Mouse (Mus musculus) lung, postnatal 0 days (tissue): Measurements from ENCODE around the gene Phldb2.

ENCODE experiments used
- CTCF ChIP-seq: IDR thresholded peaks from 2 replicates; pipeline ENCODE4 v1.5.1; 2016; ENCODE audit warnings: antibody characterized with exemption, mild to moderate bottlenecking
- EP300 ChIP-seq: IDR thresholded peaks from 2 replicates; pipeline ENCODE4 v1.6.1; 2016; ENCODE audit warnings: antibody characterized with exemption, mild to moderate bottlenecking, control low read depth

DNA sequence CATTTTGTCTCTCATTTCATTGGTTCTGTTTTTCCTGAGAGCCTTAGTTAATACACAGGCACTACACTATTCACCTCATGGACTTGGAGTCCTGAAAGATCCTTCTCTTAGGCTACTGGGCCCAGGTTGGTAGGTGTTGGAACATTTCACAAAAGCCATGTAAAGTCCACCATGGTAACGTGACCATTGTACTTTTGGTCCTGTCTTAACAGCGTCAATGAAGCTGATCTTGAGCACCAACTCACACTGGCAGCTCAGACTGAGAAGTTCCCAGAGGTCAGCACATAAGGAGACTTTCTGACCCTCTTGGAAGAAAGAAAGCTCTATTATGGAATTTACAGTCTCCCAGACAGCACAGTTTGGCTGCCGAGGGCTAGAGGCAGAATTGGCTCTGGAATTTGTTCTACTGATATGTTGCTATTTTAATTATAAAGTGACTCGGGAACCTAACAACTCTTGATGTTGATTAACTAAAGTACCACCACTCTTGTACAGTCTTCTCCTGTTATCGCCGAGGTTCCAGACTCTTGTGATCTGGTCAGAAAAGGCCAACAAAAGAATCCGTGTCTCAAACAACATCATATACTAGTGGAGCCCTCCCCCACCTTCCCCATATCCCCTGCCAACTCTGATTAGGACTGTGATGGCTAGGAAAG lies 72.1 kb downstream of the Phldb2 start:
- TF ChIP-seq CTCF (no peak), EP300 (no peak)
